Mouse (Mus musculus) heart, postnatal 14 days (tissue): Measurements from ENCODE around the gene Tcf25. TPM values are rescaled to one million over a fixed set of nuclear protein-coding genes. Genes with fewer than 3 reads are reported as not detected.

Source experiments
- DNase-seq, 2 experiments: peaks; one replicate each; pipeline ENCODE4 v3.0.0; 2021 to 2022
- intact Hi-C: fragments of 180-260 bp; cut with DNase I; formaldehyde crosslinking; loops from one replicate; pipeline ENCODE4 v1.15.1; 2025
- total RNA-seq, 2 experiments: library from RNA; stranded (reverse); gene quantifications; 2 replicates each; pipeline ENCODE4 v1.2.3; 2021

The Tcf25 gene
- total RNA-seq, 2 experiments from 2014 or later = 136 to 149 TPM

DNA sequence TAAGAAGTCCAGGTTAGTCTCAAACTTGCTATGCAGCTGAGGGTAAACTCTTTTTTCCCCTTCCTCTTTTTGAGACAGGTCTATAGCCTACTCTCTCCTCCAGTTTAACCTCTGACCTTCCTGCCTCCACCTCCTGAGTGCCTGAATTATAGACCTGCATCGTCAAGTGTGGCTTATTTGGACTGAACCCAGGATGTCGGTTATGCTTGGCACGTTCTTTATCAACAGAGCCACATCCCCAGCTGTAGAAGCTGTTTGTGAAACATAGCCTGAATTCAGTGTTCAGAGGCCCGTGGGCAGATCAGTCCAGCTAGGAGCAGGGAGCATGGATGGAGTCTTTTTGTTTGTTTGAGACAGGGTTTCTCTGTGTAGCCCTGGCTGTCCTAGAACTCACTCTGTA, 78.6 kb downstream of the Tcf25 start:
- intact Hi-C loops = no loop called here
- DNase-seq = no peak

DNA sequence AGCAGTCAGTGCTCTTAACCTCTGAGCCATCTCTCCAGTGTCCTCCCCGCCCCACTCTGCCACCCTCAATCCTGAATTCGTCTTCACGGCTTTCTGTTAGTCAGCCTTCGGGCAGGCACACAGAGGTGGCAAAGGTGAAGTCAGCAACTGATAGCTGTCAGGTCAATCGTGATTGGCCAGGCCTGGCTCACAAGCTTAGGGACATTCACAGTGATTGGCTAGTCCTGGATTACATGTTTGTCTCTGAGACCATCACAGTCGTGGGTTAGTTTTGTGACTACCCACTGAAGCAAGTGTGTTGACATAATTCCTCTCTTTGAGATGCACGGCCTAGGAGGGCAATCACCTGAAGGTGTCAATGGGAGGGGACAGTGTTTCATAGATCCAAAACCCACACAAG, 79.7 kb downstream of the Tcf25 start:
- no peak for DNase-seq
- intact Hi-C loops = no loop called here

Other genes with a start within 250 kb of the Tcf25 start
- 1 to 10 TPM; 1.2 to 2.1 TPM for gene Sult5a1, start 215.4 kb upstream of the Tcf25 start, total RNA-seq
- gene Dpep1, start 187.5 kb upstream of the Tcf25 start, total RNA-seq = 10 to 100 TPM; 28.6 to 43.2 TPM
- 10 to 100 TPM; 50.1 to 64.3 TPM for gene Chmp1a, start 161.0 kb upstream of the Tcf25 start, total RNA-seq
- gene Spata33, start 160.9 kb upstream of the Tcf25 start, total RNA-seq = 10 to 100 TPM; 38.4 to 45.7 TPM
- gene Cdk10, start 148.9 kb upstream of the Tcf25 start, total RNA-seq = 10 to 100 TPM; 22.5 to 23.8 TPM
- 1 to 10 TPM; 6.5 to 6.9 TPM for gene Spata2l, start 137.5 kb upstream of the Tcf25 start, total RNA-seq
- 10 to 100 TPM; 15.7 to 16.6 TPM for gene Zfp276, start 119.6 kb upstream of the Tcf25 start, total RNA-seq
- gene Vps9d1, start 119.4 kb upstream of the Tcf25 start, total RNA-seq = 10 to 100 TPM; 23.1 to 29.1 TPM
- gene Fanca, start 55.2 kb upstream of the Tcf25 start, total RNA-seq = 1 to 10 TPM; 2.1 to 5.4 TPM
- gene Spire2, start 41.0 kb upstream of the Tcf25 start, total RNA-seq = under 1 TPM; 0.24 to 0.32 TPM
- not detected for gene Mc1r, start 33.4 kb downstream of the Tcf25 start, total RNA-seq
- gene Tubb3, start 37.7 kb downstream of the Tcf25 start, total RNA-seq = under 1 TPM; 0.61 to 0.67 TPM
- 10 to 100 TPM; 45.8 to 50.8 TPM for gene Def8, start 49.8 kb downstream of the Tcf25 start, total RNA-seq
- 10 to 100 TPM; 53.8 to 58.4 TPM for gene Afg3l1, start 104.2 kb downstream of the Tcf25 start, total RNA-seq
- not detected for gene Dbndd1, start 141.7 kb downstream of the Tcf25 start, total RNA-seq
- 1 to 10 TPM; 6.1 to 6.2 TPM for gene Gas8, start 145.1 kb downstream of the Tcf25 start, total RNA-seq